Mouse (Mus musculus) small intestine, adult 2 months (tissue): ENCODE measurements at regions not wholly inside any gene's neighbourhood (a gene's known extent, or its start where the extent isn't known, plus 50 kb on each side); places are given as distances from the start of the nearest gene placed in this dataset.

Experiments
- H3K27ac ChIP-seq: fragments of 200-500 bp; 2 replicates; pipeline ENCODE4 v1.5.1; 2012; ENCODE audit warnings: low read depth, low read length, control low read depth, inconsistent platforms; ENCODE audit not compliant: insufficient read depth
- H3K27me3 ChIP-seq: fragments of 200-500 bp; 2 replicates; pipeline ENCODE4 v1.6.1; 2012; ENCODE audit warnings: mild to moderate bottlenecking, moderate library complexity, low read length, inconsistent platforms; ENCODE audit not compliant: control insufficient read depth, insufficient read depth
- H3K36me3 ChIP-seq: fragments of 200-500 bp; 2 replicates; pipeline ENCODE4 v1.6.1; 2012; ENCODE audit warnings: mild to moderate bottlenecking, low read length, control low read depth, inconsistent platforms; ENCODE audit not compliant: control insufficient read depth, insufficient read depth
- H3K4me1 ChIP-seq: fragments of 200-500 bp; 2 replicates; pipeline ENCODE4 v1.6.1; 2012; ENCODE audit warnings: low read length, inconsistent platforms, mixed read lengths; ENCODE audit not compliant: control insufficient read depth, insufficient read depth, insufficient read length
- H3K4me3 ChIP-seq: fragments of 200-500 bp; 2 replicates; pipeline ENCODE4 v1.5.1; 2012; ENCODE audit warnings: low read depth, mild to moderate bottlenecking, control low read depth, inconsistent platforms, low read length, moderate library complexity
- CTCF ChIP-seq: fragments of 200-500 bp; IDR thresholded peaks from 2 replicates; pipeline ENCODE4 v1.5.1; 2012; ENCODE audit warnings: low read depth, mild to moderate bottlenecking, control low read depth, inconsistent platforms, low read length, moderate library complexity, mixed read lengths; ENCODE audit not compliant: insufficient replicate concordance, insufficient read length; ENCODE audit errors: extremely low read depth
- POLR2A ChIP-seq: fragments of 200-500 bp; IDR thresholded peaks from 2 replicates; pipeline ENCODE4 v1.6.1; 2012; ENCODE audit warnings: low read depth, mild to moderate bottlenecking, control low read depth, inconsistent platforms, low read length, moderate library complexity
- WGBS: fragments of 180-500 bp; shearing (Covaris S2); methylation state at CpG from one replicate; pipeline ENCODE4 v1.1.7; 2018; 5-methylcytosine and 5-hydroxymethylcytosine counted together

- H3K27me3 ChIP-seq, result no peaks in the 10 kb centered on the region
- no peaks in the 10 kb centered on the region for H3K36me3 ChIP-seq
- 80% methylated on average over 12 of the region's 12 CpGs for WGBS
- TF ChIP-seq POLR2A (no peak), CTCF (no peak)
- H3K4me3 ChIP-seq, result no peak overlapping the region
- no peak overlapping the region for H3K27ac ChIP-seq
- H3K4me1 ChIP-seq, result no peaks in the 10 kb centered on the region
These were observed 139.7 kb upstream of the Azi2 start for GRCm38 (mm10) chr9:117900631-117901030.

GRCm38 (mm10) chr9:117896517-117896916, 143.8 kb upstream of the Azi2 start:
- Histone ChIP-seq H3K36me3 (no peaks in the 10 kb centered on the region), H3K4me3 (no peak overlapping the region), H3K27ac (no peak overlapping the region), H3K27me3 (no peaks in the 10 kb centered on the region), H3K4me1 (no peaks in the 10 kb centered on the region)
- WGBS, result 71% methylated on average over 8 of the region's 8 CpGs
- no peak for TF ChIP-seq POLR2A
- no peak for TF ChIP-seq CTCF

DNA sequence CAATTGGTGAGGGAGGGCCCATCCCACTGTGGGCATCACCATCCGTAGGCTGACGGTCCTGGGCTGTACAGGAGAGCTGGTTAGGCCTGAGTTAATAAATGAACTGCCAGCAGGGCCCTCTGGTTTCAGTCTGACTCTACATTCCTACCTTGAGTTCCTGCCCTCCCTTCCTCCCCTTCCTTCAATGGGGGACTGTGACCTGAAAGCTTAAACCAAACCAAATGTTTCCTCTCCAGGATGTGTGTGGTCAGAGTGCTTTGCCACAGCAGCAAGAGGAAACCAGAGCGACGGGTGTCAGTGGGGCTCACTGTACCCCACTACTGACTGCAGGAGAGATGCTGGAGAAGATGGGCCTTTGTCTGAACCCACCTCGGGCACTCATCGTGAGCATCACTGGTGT, 147.7 kb upstream of the Azi2 start:
- no peak for TF ChIP-seq POLR2A
- TF ChIP-seq CTCF, result no peak

GRCm38 (mm10) chr9:117873172-117873571, 167.1 kb upstream of the Azi2 start:
- H3K4me3 ChIP-seq, result peak overlapping the region; percentile 54
- H3K4me1 ChIP-seq, result no peaks in the 10 kb centered on the region
- H3K36me3 ChIP-seq, result no peaks in the 10 kb centered on the region
- TF ChIP-seq POLR2A (no peak), CTCF (no peak)
- WGBS, result 44% methylated on average over 8 of the region's 8 CpGs
- no peak overlapping the region for H3K27ac ChIP-seq
- H3K27me3 ChIP-seq, result peaks cover 6% of the 10 kb centered on the region

More for the DNA sequence above, 147.7 kb upstream of the Azi2 start:
- WGBS, result 62% methylated on average over 6 of the region's 6 CpGs
- no peaks in the 10 kb centered on the region for H3K27me3 ChIP-seq
- H3K4me1 ChIP-seq, result no peaks in the 10 kb centered on the region
- H3K36me3 ChIP-seq, result no peaks in the 10 kb centered on the region
- H3K27ac ChIP-seq, result no peak overlapping the region
- no peak overlapping the region for H3K4me3 ChIP-seq

- no peak for TF ChIP-seq CTCF
- TF ChIP-seq POLR2A, result no peak
- H3K4me3 ChIP-seq, result peak overlapping the region; percentile 54
- H3K27ac ChIP-seq, result no peak overlapping the region
- no peaks in the 10 kb centered on the region for H3K4me1 ChIP-seq
- H3K27me3 ChIP-seq, result peaks cover 6% of the 10 kb centered on the region
- no peaks in the 10 kb centered on the region for H3K36me3 ChIP-seq
- WGBS, result 3% methylated on average over 67 of the region's 70 CpGs
These were observed 167.8 kb upstream of the Azi2 start for GRCm38 (mm10) chr9:117872387-117873081.

- WGBS, result 1% methylated on average over 15 of the region's 15 CpGs
- Histone ChIP-seq H3K27me3 (peaks cover 6% of the 10 kb centered on the region), H3K4me3 (peak overlapping the region; percentile 54), H3K36me3 (no peaks in the 10 kb centered on the region), H3K27ac (no peak overlapping the region; the same call in 1 of the 2 replicates), H3K4me1 (no peaks in the 10 kb centered on the region)
- TF ChIP-seq POLR2A (no peak), CTCF (no peak)
These were observed 168.3 kb upstream of the Azi2 start for GRCm38 (mm10) chr9:117872021-117872386.

- Histone ChIP-seq H3K4me3 (no peak overlapping the region), H3K27me3 (peaks cover 6% of the 10 kb centered on the region), H3K4me1 (no peaks in the 10 kb centered on the region), H3K36me3 (no peaks in the 10 kb centered on the region), H3K27ac (no peak overlapping the region)
- TF ChIP-seq CTCF (no peak), POLR2A (no peak)
- 72% methylated on average over 11 of the region's 11 CpGs for WGBS
These were observed 169.7 kb upstream of the Azi2 start for GRCm38 (mm10) chr9:117870616-117871015.

GRCm38 (mm10) chr9:117863944-117864343, 176.4 kb upstream of the Azi2 start:
- Histone ChIP-seq H3K4me3 (no peak overlapping the region), H3K27ac (no peak overlapping the region), H3K27me3 (no peaks in the 10 kb centered on the region), H3K36me3 (no peaks in the 10 kb centered on the region), H3K4me1 (no peaks in the 10 kb centered on the region)
- TF ChIP-seq POLR2A (no peak), CTCF (no peak)
- WGBS, result 95% methylated on average over 3 of the region's 3 CpGs
